Mouse (Mus musculus): ENCODE data around the gene Sbf2. TPM values are rescaled to one million over a fixed set of nuclear protein-coding genes. Genes with fewer than 3 reads are reported as not detected.
"Not testable (repeated sequence)": the region's sequence is repeated elsewhere in the genome, so short reads cannot be mapped to it uniquely, and the experiment has no call there.

Gene Sbf2
- total and polyA plus RNA-seq, 2 experiments, result 7.2 to 19.6 TPM

- TF ChIP-seq CTCF (IDR thresholded peaks at IDR 0.05; ENCODE audit: low read depth, low read length), result no peak
- TF ChIP-seq POLR2A (IDR thresholded peaks at IDR 0.05; ENCODE audit: extremely low read depth, insufficient read depth, low read length), result no peak
- 85% methylated on average over 2 of the region's 2 CpGs for WGBS
- no peak overlapping the region for H3K9ac ChIP-seq (ENCODE audit: low read depth, low read length)
- H3K79me2 ChIP-seq (ENCODE audit: control insufficient read depth, insufficient read depth, low read length), result no peaks in the 10 kb centered on the region
- no peak overlapping the region for H3K27ac ChIP-seq (replicated peaks; ENCODE audit: insufficient read depth, low read depth, low read length)
- H3K27me3 ChIP-seq (ENCODE audit: control insufficient read depth, insufficient read depth, low read length), result no peaks in the 10 kb centered on the region
- H3K4me1 ChIP-seq (ENCODE audit: control insufficient read depth, insufficient read depth, low read length), result no peaks in the 10 kb centered on the region
- H3K4me3 ChIP-seq (ENCODE audit: insufficient read depth, low read depth, low read length), result no peak overlapping the region
- no peak for DNase-seq (ENCODE audit: extremely low read depth, low read depth, low spot score)
- no peaks in the 10 kb centered on the region for H3K36me3 ChIP-seq (ENCODE audit: control insufficient read depth, insufficient read depth, low read length)
These were observed 223.1 kb downstream of the Sbf2 start for GRCm38 (mm10) chr7:110391632-110392031.

GRCm38 (mm10) chr7:110388889-110389288, 225.8 kb downstream of the Sbf2 start:
- 73% methylated on average over 2 of the region's 2 CpGs for WGBS
- DNase-seq (ENCODE audit: extremely low read depth, low read depth, low spot score), result peak; percentile 15
- not testable (repeated sequence) for H3K4me3 ChIP-seq (ENCODE audit: insufficient read depth, low read depth, low read length); H3K9ac ChIP-seq (ENCODE audit: low read depth, low read length); H3K27ac ChIP-seq (replicated peaks; ENCODE audit: insufficient read depth, low read depth, low read length); H3K27me3 ChIP-seq (ENCODE audit: control insufficient read depth, insufficient read depth, low read length); H3K36me3 ChIP-seq (ENCODE audit: control insufficient read depth, insufficient read depth, low read length); H3K4me1 ChIP-seq (ENCODE audit: control insufficient read depth, insufficient read depth, low read length); H3K79me2 ChIP-seq (ENCODE audit: control insufficient read depth, insufficient read depth, low read length)

- 88% methylated on average over 2 of the region's 2 CpGs for WGBS
- Histone ChIP-seq H3K9ac (ENCODE audit: low read depth, low read length) (no peak overlapping the region), H3K36me3 (ENCODE audit: control insufficient read depth, insufficient read depth, low read length) (no peaks in the 10 kb centered on the region; the same call in 1 of the 2 replicates), H3K27me3 (ENCODE audit: control insufficient read depth, insufficient read depth, low read length) (no peaks in the 10 kb centered on the region), H3K4me1 (ENCODE audit: control insufficient read depth, insufficient read depth, low read length) (no peaks in the 10 kb centered on the region), H3K79me2 (ENCODE audit: control insufficient read depth, insufficient read depth, low read length) (no peaks in the 10 kb centered on the region), H3K27ac (replicated peaks; ENCODE audit: insufficient read depth, low read depth, low read length) (no peak overlapping the region; the same call in 1 of the 2 replicates), H3K4me3 (ENCODE audit: insufficient read depth, low read depth, low read length) (no peak overlapping the region)
- TF ChIP-seq POLR2A (IDR thresholded peaks at IDR 0.05; ENCODE audit: extremely low read depth, insufficient read depth, low read length), result no peak
- TF ChIP-seq CTCF (IDR thresholded peaks at IDR 0.05; ENCODE audit: low read depth, low read length), result no peak
- DNase-seq (ENCODE audit: extremely low read depth, low read depth, low spot score), result no peak
These were observed 227.2 kb downstream of the Sbf2 start for GRCm38 (mm10) chr7:110387565-110387964.

GRCm38 (mm10) chr7:110385482-110385881, 229.2 kb downstream of the Sbf2 start:
- TF ChIP-seq CTCF (IDR thresholded peaks at IDR 0.05; ENCODE audit: low read depth, low read length), result no peak
- no peak for TF ChIP-seq POLR2A (IDR thresholded peaks at IDR 0.05; ENCODE audit: extremely low read depth, insufficient read depth, low read length)
- Histone ChIP-seq H3K9ac (ENCODE audit: low read depth, low read length) (no peak overlapping the region), H3K36me3 (ENCODE audit: control insufficient read depth, insufficient read depth, low read length) (no peaks in the 10 kb centered on the region; the same call in 1 of the 2 replicates), H3K27me3 (ENCODE audit: control insufficient read depth, insufficient read depth, low read length) (no peaks in the 10 kb centered on the region), H3K4me3 (ENCODE audit: insufficient read depth, low read depth, low read length) (no peak overlapping the region), H3K79me2 (ENCODE audit: control insufficient read depth, insufficient read depth, low read length) (no peaks in the 10 kb centered on the region), H3K4me1 (ENCODE audit: control insufficient read depth, insufficient read depth, low read length) (peaks cover 2% of the 10 kb centered on the region; the same call in 1 of the 2 replicates), H3K27ac (replicated peaks; ENCODE audit: insufficient read depth, low read depth, low read length) (no peak overlapping the region)
- 87% methylated on average over 1 of the region's 1 CpGs for WGBS
- peak; percentile 38 for DNase-seq (ENCODE audit: extremely low read depth, low read depth, low spot score)

- Histone ChIP-seq H3K36me3 (ENCODE audit: control insufficient read depth, insufficient read depth, low read length) (no peaks in the 10 kb centered on the region; the same call in 1 of the 2 replicates), H3K4me1 (ENCODE audit: control insufficient read depth, insufficient read depth, low read length) (peaks cover 2% of the 10 kb centered on the region; the same call in 1 of the 2 replicates), H3K9ac (ENCODE audit: low read depth, low read length) (no peak overlapping the region), H3K79me2 (ENCODE audit: control insufficient read depth, insufficient read depth, low read length) (no peaks in the 10 kb centered on the region), H3K27me3 (ENCODE audit: control insufficient read depth, insufficient read depth, low read length) (no peaks in the 10 kb centered on the region), H3K4me3 (ENCODE audit: insufficient read depth, low read depth, low read length) (no peak overlapping the region), H3K27ac (replicated peaks; ENCODE audit: insufficient read depth, low read depth, low read length) (no peak overlapping the region)
- no peak for TF ChIP-seq CTCF (IDR thresholded peaks at IDR 0.05; ENCODE audit: low read depth, low read length)
- TF ChIP-seq POLR2A (IDR thresholded peaks at IDR 0.05; ENCODE audit: extremely low read depth, insufficient read depth, low read length), result no peak
- no peak for DNase-seq (ENCODE audit: extremely low read depth, low read depth, low spot score)
These were observed 230.4 kb downstream of the Sbf2 start for GRCm38 (mm10) chr7:110384343-110384742.

- Histone ChIP-seq H3K27me3 (ENCODE audit: control insufficient read depth, insufficient read depth, low read length) (no peaks in the 10 kb centered on the region), H3K4me3 (ENCODE audit: insufficient read depth, low read depth, low read length) (no peak overlapping the region), H3K4me1 (ENCODE audit: control insufficient read depth, insufficient read depth, low read length) (peaks cover 2% of the 10 kb centered on the region; the same call in 1 of the 2 replicates), H3K36me3 (ENCODE audit: control insufficient read depth, insufficient read depth, low read length) (peaks cover 2% of the 10 kb centered on the region), H3K79me2 (ENCODE audit: control insufficient read depth, insufficient read depth, low read length) (no peaks in the 10 kb centered on the region), H3K9ac (ENCODE audit: low read depth, low read length) (no peak overlapping the region), H3K27ac (replicated peaks; ENCODE audit: insufficient read depth, low read depth, low read length) (no peak overlapping the region)
- no peak for DNase-seq (ENCODE audit: extremely low read depth, low read depth, low spot score)
- no peak for TF ChIP-seq POLR2A (IDR thresholded peaks at IDR 0.05; ENCODE audit: extremely low read depth, insufficient read depth, low read length)
- TF ChIP-seq CTCF (IDR thresholded peaks at IDR 0.05; ENCODE audit: low read depth, low read length), result no peak
- 60% methylated on average over 3 of the region's 3 CpGs for WGBS
These were observed 233.1 kb downstream of the Sbf2 start for GRCm38 (mm10) chr7:110381625-110382024.

Measured in liver, adult 2 months (tissue).